Mouse (Mus musculus) forebrain, embryonic 11.5 days (tissue): ENCODE results near the gene Fut11. TPM values are rescaled to one million over a fixed set of nuclear protein-coding genes. Genes with fewer than 3 reads are reported as not detected.
A peak's percentile ranks its signal among the peaks of the same experiment; 100 is the strongest.

Experiments used
- ATAC-seq: fragments of 200-750 bp; cut with Nextera tagmentation; replicated peaks from 2 replicates; pipeline ENCODE4 v1.8.0; 2017; ENCODE audit warnings: moderate TSS enrichment; ENCODE audit not compliant: low FRiP score
- DNase-seq: peaks from one replicate; pipeline ENCODE4 v3.0.0-alpha.2; 2017; ENCODE audit warnings: low spot score
- H3K27ac ChIP-seq: fragments of 300-500 bp; sonication (generic); 2 replicates; pipeline ENCODE4 v1.5.1; 2014; ENCODE audit warnings: low read depth, low read length
- H3K27me3 ChIP-seq: fragments of 300-500 bp; sonication (generic); 2 replicates; pipeline ENCODE4 v1.6.1; 2014; ENCODE audit warnings: mild to moderate bottlenecking, low read length, mixed read lengths; ENCODE audit not compliant: control insufficient read depth, insufficient read depth
- H3K36me3 ChIP-seq: fragments of 300-500 bp; sonication (generic); 2 replicates; pipeline ENCODE4 v1.6.1; 2014; ENCODE audit warnings: mild to moderate bottlenecking, low read length, moderate library complexity, mixed read lengths; ENCODE audit not compliant: control insufficient read depth, insufficient read depth
- H3K4me1 ChIP-seq: fragments of 300-500 bp; sonication (generic); replicated peaks from 2 replicates; pipeline ENCODE4 v1.6.1; 2014; ENCODE audit warnings: low read length, mixed read lengths; ENCODE audit not compliant: control insufficient read depth, insufficient read depth
- H3K4me2 ChIP-seq: fragments of 300-500 bp; sonication (generic); 2 replicates; pipeline ENCODE4 v1.6.1; 2014; ENCODE audit warnings: low read depth, mild to moderate bottlenecking, low read length, moderate library complexity, mixed read lengths; ENCODE audit not compliant: severe bottlenecking
- H3K4me3 ChIP-seq: fragments of 300-500 bp; sonication (generic); 2 replicates; pipeline ENCODE4 v1.5.1; 2014; ENCODE audit warnings: low read depth, low read length
- H3K9ac ChIP-seq: fragments of 300-500 bp; sonication (generic); 2 replicates; pipeline ENCODE4 v1.6.1; 2014; ENCODE audit warnings: low read length
- H3K9me3 ChIP-seq: fragments of 300-500 bp; sonication (generic); 2 replicates; pipeline ENCODE4 v1.6.1; 2016; ENCODE audit warnings: low read length, mixed read lengths; ENCODE audit not compliant: control insufficient read depth
- WGBS: fragments of 180-500 bp; shearing (Covaris S2); extraction: QIAGEN DNeasy Blood & Tissue Kit; methylation state at CpG from one replicate; pipeline ENCODE4 v1.1.7; 2014; 5-methylcytosine and 5-hydroxymethylcytosine counted together
- polyA plus RNA-seq: library from polyadenylated mRNA; unstranded; fragments of >200 nt; fragmentation: Nextera tagmentation; extraction: Ambion mirVana; gene quantifications from 2 replicates; pipeline ENCODE4 v1.2.1, GENCODE M21; 2014

The Fut11 gene
- polyA plus RNA-seq, 1 experiment from 2014 or later, result 19.3 TPM

DNA sequence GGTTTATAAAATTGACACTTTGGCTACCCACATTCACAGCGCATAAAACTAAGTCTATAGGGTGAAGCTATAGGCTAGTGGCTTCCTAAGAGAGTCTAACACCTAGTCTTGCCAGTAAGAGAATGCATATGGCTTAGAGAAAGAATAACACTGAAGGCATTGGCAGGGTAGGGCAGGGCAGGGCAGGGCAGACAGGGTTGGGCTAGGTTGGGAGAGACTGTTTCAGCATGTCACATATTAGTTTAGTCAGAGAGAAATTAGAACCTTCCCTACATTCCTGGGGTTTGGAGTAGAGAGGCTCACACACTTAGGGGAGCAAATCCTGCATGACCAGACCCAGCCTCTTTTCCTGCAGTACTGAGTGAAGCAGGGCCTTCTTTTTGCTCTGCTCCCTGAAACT lies 27.3 kb upstream of the Fut11 start:
- DNase-seq (no peak), ATAC-seq (no peak)
- Histone ChIP-seq H3K4me3 (no peak overlapping the region), H3K36me3 (no peaks in the 10 kb centered on the region), H3K27ac (no peak overlapping the region), H3K9ac (no peak overlapping the region), H3K27me3 (peaks cover under 1% of the 10 kb centered on the region; the same call in 1 of the 2 replicates), H3K9me3 (no peaks in the 10 kb centered on the region), H3K4me1 (no peaks in the 10 kb centered on the region), H3K4me2 (no peak overlapping the region)
- WGBS, result 76% methylated on average over 1 of the region's 1 CpGs

GRCm38 (mm10) chr14:20668154-20668810 lies 26.5 kb upstream of the Fut11 start, which contains the start of gene Synpo2l:
Gene Synpo2l (minus strand): TSS chr14:20668354.
- H3K9ac ChIP-seq, result no peak within 1 kb of the TSS
- WGBS, result 83% methylated on average over 8 of the region's 8 CpGs

DNA sequence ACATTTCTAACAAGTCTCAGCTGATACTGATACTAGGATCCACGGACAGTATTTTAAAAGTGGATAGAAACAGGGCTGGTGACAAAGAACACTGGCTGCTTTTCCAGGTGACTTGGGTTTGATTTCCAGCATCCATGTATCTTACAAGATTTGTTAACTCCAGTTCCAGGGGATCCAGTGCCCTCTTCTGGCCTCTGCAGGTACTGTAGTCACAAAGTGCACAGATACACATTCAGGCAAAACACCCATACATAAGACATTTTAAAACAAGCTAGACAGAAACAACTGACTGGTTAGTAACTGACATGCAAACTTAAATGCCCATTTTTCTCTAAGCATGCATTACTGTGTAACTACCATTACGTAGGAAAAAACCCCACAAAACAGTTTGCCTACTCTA lies 21.8 kb upstream of the Fut11 start:
- Histone ChIP-seq H3K9ac (no peak overlapping the region), H3K4me2 (no peak overlapping the region), H3K27ac (no peak overlapping the region), H3K4me3 (no peak overlapping the region), H3K27me3 (no peaks in the 10 kb centered on the region), H3K4me1 (no peaks in the 10 kb centered on the region), H3K36me3 (no peaks in the 10 kb centered on the region; the same call in 1 of the 2 replicates), H3K9me3 (no peaks in the 10 kb centered on the region)
- peak; percentile 65 for DNase-seq
- no peak for ATAC-seq
- 86% methylated on average over 2 of the region's 2 CpGs for WGBS

More at GRCm38 (mm10) chr14:20668154-20668810, 26.5 kb upstream of the Fut11 start, which contains the start of gene Synpo2l:
- Histone ChIP-seq H3K4me2 (no peak within 1 kb of the TSS), H3K27me3 (no peaks in the 10 kb centered on the region), H3K36me3 (no peaks in the 10 kb centered on the region), H3K9me3 (no peaks in the 10 kb centered on the region), H3K27ac (no peak within 1 kb of the TSS), H3K4me1 (no peaks in the 10 kb centered on the region), H3K4me3 (no peak within 1 kb of the TSS)
- DNase-seq, result no peak
- no peak for ATAC-seq

DNA sequence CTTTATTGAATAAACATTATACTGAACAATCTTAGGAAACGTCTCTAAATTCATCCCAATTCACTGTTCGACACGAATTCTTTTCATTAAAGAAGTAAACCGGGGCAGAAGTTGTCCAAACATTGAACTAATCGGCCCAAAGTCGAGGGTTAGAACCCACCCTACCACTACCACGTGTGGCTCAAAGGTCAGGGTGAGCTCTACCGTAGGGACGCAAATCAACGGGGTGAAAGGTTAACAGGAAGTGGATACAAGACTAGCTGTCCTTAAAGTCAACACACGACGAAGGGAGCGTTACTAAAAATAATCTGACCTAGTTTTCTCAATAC lies 21.1 kb upstream of the Fut11 start:
- no peaks in the 10 kb centered on the region for H3K4me1 ChIP-seq
- no peaks in the 10 kb centered on the region for H3K27me3 ChIP-seq
- H3K4me2 ChIP-seq, result peak overlapping the region; percentile 62
- H3K27ac ChIP-seq, result no peak overlapping the region
- 16% methylated on average over 13 of the region's 13 CpGs for WGBS
- peak overlapping the region; percentile 39; the same call in 1 of the 2 replicates for H3K9ac ChIP-seq
- peak overlapping the region; percentile 82 for H3K4me3 ChIP-seq
- no peaks in the 10 kb centered on the region; the same call in 1 of the 2 replicates for H3K36me3 ChIP-seq
- DNase-seq, result no peak
- H3K9me3 ChIP-seq, result no peaks in the 10 kb centered on the region
- peak; percentile 76 for ATAC-seq

DNA sequence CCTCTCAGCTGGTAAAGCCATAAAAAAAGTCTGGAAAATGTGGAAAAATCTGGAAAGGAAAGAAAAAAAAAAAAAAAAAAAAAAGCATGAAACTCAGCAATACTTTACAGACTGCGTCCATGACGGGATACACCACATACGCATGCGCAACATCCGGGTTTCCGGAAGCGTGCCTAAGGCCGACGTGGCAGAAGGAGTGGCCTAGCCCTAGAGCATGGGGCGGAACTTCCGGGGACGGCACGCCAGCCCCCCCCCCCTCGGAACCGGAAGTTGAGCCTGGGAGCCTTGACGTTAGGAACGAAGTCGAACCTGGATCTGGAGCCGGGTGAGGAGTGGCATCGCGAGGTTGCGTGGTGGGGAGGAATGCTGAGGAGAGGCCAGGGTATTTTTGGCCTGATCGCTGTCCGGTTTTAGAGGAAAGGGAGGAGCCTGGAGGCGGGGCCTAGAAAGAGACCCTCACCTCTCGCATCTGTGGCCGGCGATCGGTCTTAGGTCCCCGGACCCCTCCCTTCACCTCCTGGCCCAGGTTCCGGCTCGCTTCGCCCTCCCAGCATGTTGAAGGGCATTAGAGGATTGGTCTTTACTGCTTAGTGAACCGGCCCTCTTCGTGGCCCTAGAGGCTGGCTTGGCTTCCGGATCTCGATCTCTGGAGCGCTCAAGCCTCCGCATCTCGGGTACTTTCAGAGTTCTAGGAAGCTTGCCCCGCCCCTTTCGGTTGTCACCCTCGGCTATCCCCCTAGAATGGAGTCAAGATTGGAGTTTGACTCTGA lies 20.5 kb upstream of the Fut11 start, which contains the start of gene Sec24c:
Sec24c (plus strand) TSS at position 245 of the 770 bp plus-strand sequence.
- under 1% methylated on average over 39 of the region's 43 CpGs for WGBS

GRCm38 (mm10) chr14:20677906-20678305 lies 16.9 kb upstream of the Fut11 start:
- Histone ChIP-seq H3K4me2 (no peak overlapping the region), H3K27me3 (no peaks in the 10 kb centered on the region), H3K36me3 (peaks cover 5% of the 10 kb centered on the region; the same call in 1 of the 2 replicates), H3K27ac (no peak overlapping the region), H3K4me1 (no peaks in the 10 kb centered on the region), H3K9me3 (no peaks in the 10 kb centered on the region), H3K4me3 (no peak overlapping the region), H3K9ac (no peak overlapping the region)
- DNase-seq (no peak), ATAC-seq (no peak)
- WGBS, result 94% methylated on average over 4 of the region's 4 CpGs

More for the DNA sequence above, 20.5 kb upstream of the Fut11 start, which contains the start of gene Sec24c:
- Histone ChIP-seq H3K4me3 (peak within 1 kb of the TSS; percentile 82), H3K27ac (peak within 1 kb of the TSS; percentile 76), H3K27me3 (no peaks in the 10 kb centered on the region), H3K9me3 (no peaks in the 10 kb centered on the region), H3K4me2 (peak within 1 kb of the TSS; percentile 62), H3K4me1 (no peaks in the 10 kb centered on the region), H3K36me3 (no peaks in the 10 kb centered on the region; the same call in 1 of the 2 replicates), H3K9ac (peak within 1 kb of the TSS; percentile 74)
- ATAC-seq (peak; percentile 98), DNase-seq (peak; percentile 99)

DNA sequence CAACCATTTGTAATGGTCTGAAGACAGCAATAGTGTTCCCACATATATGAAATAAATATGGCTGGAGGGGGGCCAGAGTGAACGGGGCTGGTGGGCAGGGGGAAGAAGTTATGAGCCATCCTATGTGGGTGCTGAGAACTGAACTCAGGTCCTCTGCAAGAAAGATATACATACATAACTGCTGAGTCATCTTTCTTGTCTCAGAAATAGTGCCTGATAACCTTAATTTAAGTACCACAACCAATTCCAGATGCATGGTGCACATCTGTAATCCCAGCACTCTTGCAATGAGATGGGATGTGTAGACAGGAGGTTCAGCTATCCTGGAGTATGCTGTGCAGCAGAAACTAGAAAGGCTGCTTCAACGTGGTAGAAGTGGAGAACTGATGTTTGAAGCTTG lies 13.0 kb upstream of the Fut11 start:
- 94% methylated on average over 2 of the region's 2 CpGs for WGBS

DNA sequence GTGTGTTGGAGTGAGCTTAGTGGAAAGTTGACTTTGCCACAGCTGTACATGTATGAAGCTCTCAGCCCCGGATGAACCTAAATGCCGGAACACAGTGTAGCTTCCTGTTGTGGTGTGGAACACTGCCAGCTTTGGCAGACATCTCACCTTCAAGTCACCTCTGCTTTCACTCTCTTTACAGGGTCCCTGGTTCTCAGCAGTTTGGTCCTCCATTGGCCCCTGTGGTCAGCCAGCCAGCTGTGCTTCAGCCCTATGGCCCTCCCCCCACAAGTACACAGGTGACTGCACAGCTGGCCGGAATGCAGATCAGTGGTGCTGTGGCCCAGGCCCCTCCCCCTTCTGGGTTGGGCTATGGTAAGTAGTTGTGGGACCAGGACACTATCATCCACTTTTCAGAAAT lies 12.3 kb upstream of the Fut11 start:
- Histone ChIP-seq H3K27me3 (no peaks in the 10 kb centered on the region), H3K9ac (no peak overlapping the region), H3K4me3 (no peak overlapping the region), H3K4me2 (no peak overlapping the region), H3K9me3 (no peaks in the 10 kb centered on the region), H3K27ac (no peak overlapping the region), H3K36me3 (peaks cover 12% of the 10 kb centered on the region; the same call in 1 of the 2 replicates), H3K4me1 (no peaks in the 10 kb centered on the region)
- DNase-seq (no peak), ATAC-seq (no peak)
- 85% methylated on average over 3 of the region's 3 CpGs for WGBS

More for the DNA sequence above, 13.0 kb upstream of the Fut11 start:
- H3K4me3 ChIP-seq, result no peak overlapping the region
- H3K4me2 ChIP-seq, result no peak overlapping the region
- no peak overlapping the region for H3K27ac ChIP-seq
- no peaks in the 10 kb centered on the region for H3K9me3 ChIP-seq
- DNase-seq (no peak), ATAC-seq (no peak)
- no peak overlapping the region for H3K9ac ChIP-seq
- no peaks in the 10 kb centered on the region for H3K27me3 ChIP-seq
- H3K36me3 ChIP-seq, result peaks cover 12% of the 10 kb centered on the region; the same call in 1 of the 2 replicates
- no peaks in the 10 kb centered on the region for H3K4me1 ChIP-seq
